Mouse (Mus musculus) cerebellum, adult 11 months (tissue): ENCODE measurements around the gene Stat5b.
A peak's percentile ranks its signal among the peaks of the same experiment; 100 is the strongest.

Experiments used
- DNase-seq: peaks from one replicate; pipeline ENCODE4 v3.0.0; 2022

Gene Stat5b

GRCm38 (mm10) chr11:100850038-100850777, at the start of gene Stat5b:
Gene Stat5b (minus strand): TSS chr11:100850724.
- DNase-seq: peak; percentile 70

GRCm38 (mm10) chr11:100898441-100899199, 48.1 kb upstream of the Stat5b start:
- DNase-seq: no peak

GRCm38 (mm10) chr11:100897294-100898231, 47.0 kb upstream of the Stat5b start:
- DNase-seq: peak; percentile 36

GRCm38 (mm10) chr11:100896078-100896477, 45.6 kb upstream of the Stat5b start:
- peak; percentile 22 for DNase-seq

- DNase-seq: no peak
These were observed 43.8 kb upstream of the Stat5b start for GRCm38 (mm10) chr11:100894146-100894918.

GRCm38 (mm10) chr11:100893482-100893881, 43.0 kb upstream of the Stat5b start:
- peak; percentile 83 for DNase-seq

- no peak for DNase-seq
These were observed 41.9 kb upstream of the Stat5b start for GRCm38 (mm10) chr11:100892435-100892834.

GRCm38 (mm10) chr11:100891256-100892123, 41.0 kb upstream of the Stat5b start:
- no peak for DNase-seq

GRCm38 (mm10) chr11:100890481-100890880, 40.0 kb upstream of the Stat5b start:
- no peak for DNase-seq

GRCm38 (mm10) chr11:100888348-100888820, 37.9 kb upstream of the Stat5b start:
- DNase-seq: no peak

- no peak for DNase-seq
These were observed 37.2 kb upstream of the Stat5b start for GRCm38 (mm10) chr11:100887764-100888163.

GRCm38 (mm10) chr11:100887236-100887635, 36.7 kb upstream of the Stat5b start:
- no peak for DNase-seq

GRCm38 (mm10) chr11:100886188-100886740, 35.7 kb upstream of the Stat5b start:
- DNase-seq: no peak

GRCm38 (mm10) chr11:100885472-100885871, 34.9 kb upstream of the Stat5b start:
- DNase-seq: no peak

- DNase-seq: no peak
These were observed 33.1 kb upstream of the Stat5b start for GRCm38 (mm10) chr11:100883640-100884039.

- DNase-seq: no peak
These were observed 29.0 kb upstream of the Stat5b start for GRCm38 (mm10) chr11:100879321-100880078.

GRCm38 (mm10) chr11:100875761-100876160, 25.2 kb upstream of the Stat5b start:
- no peak for DNase-seq

- DNase-seq: no peak
These were observed 20.4 kb upstream of the Stat5b start for GRCm38 (mm10) chr11:100870968-100871350.

- DNase-seq: no peak
These were observed 19.9 kb upstream of the Stat5b start for GRCm38 (mm10) chr11:100870256-100870967.
